Mouse (Mus musculus): ENCODE data around the gene Recql.

The Recql gene

GRCm38 (mm10) chr6:142387011-142387754 is at the start of gene Recql, which contains the start of gene Golt1b:
Gene Recql, minus strand, starts transcription at chr6:142387087.
Gene Golt1b, plus strand, starts transcription at chr6:142387221.
- WGBS: under 1% methylated on average over 86 of the region's 87 CpGs

DNA sequence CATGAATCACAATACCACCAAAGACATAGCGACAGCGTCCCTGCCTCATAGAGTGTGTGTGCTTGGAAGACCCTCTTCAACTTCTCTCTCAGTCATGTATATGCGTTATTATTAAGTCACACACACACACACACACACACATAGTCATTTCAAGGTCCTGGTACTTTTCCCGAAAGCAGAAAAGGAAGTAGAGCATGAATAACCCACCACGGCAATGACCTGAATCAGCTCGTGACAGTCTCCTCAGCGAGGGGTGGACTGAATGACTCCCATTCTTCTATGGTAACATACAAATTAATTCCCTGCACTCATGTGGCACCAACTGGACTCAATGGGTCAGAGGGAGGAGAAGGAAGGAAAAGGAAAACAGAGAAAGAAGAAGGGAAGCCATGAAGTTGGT is 38.1 kb upstream of the Recql start:
- 62% methylated on average over 7 of the region's 7 CpGs for WGBS

DNA sequence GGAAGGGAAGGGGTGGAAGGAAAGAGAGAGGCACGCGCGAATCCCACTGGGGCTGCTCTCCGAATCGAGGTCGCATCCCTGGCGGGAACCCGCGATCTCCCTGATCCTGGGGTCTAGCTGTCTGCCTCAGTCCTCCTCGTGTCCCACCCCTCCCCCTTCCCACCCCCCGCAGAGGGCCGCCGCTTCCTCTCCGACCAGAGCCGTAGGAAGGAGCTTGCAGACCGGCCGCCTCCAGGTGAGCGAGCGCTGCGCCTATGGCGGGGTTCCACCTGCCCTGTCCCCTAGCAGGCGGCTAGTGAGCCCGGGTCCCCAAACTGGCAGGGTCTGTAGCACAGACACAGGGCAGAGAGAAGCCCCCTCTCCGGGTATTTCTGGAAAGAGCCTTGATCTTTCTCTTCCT is 27.7 kb upstream of the Recql start:
- whole genome bisulfite sequencing: 4% methylated on average over 24 of the region's 24 CpGs

GRCm38 (mm10) chr6:142413845-142414244 is 27.0 kb upstream of the Recql start:
- 44% methylated on average over 12 of the region's 12 CpGs for WGBS

GRCm38 (mm10) chr6:142412906-142413491 is 26.1 kb upstream of the Recql start, which contains the start of gene Spx:
Gene Spx, plus strand, starts transcription at chr6:142413441.
- 85% methylated on average over 11 of the region's 11 CpGs for WGBS

DNA sequence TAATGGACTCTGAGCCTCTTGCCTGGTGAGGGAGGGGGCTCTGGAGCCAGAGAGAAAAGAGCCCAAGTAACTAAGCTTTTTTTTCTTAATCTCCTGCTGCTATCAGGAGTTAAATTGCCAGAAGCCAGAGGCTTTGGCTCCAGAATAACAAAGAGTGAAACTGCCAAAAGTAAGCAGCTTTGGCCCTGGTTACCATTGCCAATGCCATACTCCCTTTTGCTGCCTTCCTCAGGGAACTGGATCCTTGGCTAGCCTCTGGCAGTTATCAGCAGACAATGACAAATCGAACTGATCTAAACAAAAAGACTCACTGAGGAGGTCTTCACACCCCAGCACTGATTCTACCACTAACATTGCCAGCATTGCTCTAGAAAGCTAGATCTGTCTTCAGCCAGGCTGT is 24.3 kb upstream of the Recql start:
- 57% methylated on average over 1 of the region's 1 CpGs for WGBS

DNA sequence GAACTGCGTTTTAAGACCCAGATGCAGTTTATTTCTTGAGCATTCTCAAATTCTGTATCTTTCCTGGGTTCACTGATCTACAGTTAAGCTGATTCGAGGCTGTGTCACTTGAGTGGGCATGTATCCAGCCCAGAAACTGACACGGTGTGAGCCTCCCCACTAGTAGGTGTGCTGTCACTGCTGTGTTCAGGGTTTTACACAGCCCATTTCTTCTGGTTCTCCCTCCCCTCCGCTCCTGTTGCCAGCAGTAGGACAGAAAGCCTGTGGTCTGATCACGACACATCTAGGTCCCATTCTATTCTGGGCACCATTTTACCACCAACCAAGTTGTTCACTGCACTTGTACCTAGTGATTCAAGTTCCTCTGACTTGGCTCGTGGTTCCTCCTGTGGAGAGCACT is 8.9 kb upstream of the Recql start:
- 67% methylated on average over 6 of the region's 6 CpGs for WGBS

DNA sequence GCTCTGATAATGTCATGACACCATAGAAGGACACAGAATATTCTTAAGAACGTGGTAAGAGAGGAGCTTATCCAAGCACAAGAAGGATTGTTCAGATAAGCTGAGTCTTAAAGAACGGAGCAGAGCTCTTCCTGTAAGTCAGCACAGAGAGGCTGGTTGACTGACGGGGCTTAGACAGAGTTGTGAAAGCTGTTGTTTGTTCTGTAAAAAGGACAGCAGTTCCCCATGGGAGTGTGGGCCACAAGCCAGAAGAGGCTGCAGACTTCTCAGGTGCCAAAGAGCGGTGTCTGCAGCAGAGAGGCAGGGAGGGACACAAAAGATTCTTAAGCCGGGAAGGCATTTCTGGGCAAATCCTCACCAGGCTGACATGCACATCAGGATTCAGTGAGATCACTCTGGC is 7.8 kb upstream of the Recql start:
- WGBS: 51% methylated on average over 5 of the region's 5 CpGs

- 90% methylated on average over 5 of the region's 5 CpGs for WGBS
Measured at GRCm38 (mm10) chr6:142392312-142392711, 5.4 kb upstream of the Recql start.

- WGBS: 51% methylated on average over 2 of the region's 2 CpGs
Measured at GRCm38 (mm10) chr6:142389101-142389500, 2.2 kb upstream of the Recql start.

GRCm38 (mm10) chr6:142387755-142388271 is 926 bp upstream of the Recql start:
- 7% methylated on average over 8 of the region's 8 CpGs for WGBS

DNA sequence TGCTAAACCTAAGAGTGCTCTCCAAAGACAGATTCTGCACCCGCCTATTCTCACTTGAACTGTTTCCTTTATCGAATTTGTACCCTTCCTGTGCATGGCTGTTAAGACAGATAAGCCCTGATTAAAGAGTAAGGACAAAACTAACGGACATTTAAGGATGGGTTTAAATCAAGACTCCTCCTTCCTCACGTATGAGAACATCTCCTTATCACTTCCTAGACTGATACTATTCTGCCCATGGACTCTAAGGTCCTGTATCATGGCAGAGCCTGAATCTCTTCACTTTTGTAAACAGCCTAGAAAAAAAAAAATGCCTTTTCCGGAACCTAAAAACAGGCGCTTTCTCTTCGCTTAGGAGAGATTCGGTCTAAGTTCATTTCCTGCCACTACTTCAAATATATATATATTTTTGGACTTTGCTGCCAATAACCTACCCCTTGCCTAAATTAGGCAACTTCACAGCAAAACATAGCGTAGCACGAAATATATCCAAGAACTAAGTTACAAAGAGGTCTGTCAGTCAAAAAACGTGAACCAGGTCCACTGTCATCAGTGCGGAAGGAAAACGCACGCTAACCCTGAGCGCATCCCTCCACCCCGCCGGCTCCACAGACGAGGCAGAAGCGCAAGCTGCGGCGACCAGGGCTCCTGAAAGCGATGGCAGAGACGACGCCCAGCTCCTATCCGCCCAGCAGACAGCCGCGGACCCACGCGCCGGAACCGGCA is 439 bp downstream of the Recql start:
- 4% methylated on average over 31 of the region's 31 CpGs for WGBS

DNA sequence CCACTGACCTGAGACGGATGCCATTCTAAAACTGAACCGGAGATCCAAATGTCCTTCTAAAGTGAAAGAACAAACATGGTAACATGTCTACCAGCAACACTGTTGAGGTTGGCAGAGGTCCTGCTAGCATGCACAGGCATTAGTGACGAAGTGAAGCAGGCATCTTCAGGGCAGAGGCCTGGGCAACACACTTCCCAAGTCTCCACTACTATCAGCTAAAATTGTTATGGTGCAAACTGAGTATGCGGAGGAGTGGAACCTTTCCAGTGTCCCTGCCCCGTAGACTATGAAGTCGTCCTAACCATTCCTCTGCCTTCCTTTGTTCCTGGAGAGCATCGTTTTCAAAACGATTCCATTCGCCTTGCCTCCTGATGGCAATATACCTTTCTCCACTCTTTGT is 2.4 kb downstream of the Recql start:
- 92% methylated on average over 9 of the region's 9 CpGs for WGBS

DNA sequence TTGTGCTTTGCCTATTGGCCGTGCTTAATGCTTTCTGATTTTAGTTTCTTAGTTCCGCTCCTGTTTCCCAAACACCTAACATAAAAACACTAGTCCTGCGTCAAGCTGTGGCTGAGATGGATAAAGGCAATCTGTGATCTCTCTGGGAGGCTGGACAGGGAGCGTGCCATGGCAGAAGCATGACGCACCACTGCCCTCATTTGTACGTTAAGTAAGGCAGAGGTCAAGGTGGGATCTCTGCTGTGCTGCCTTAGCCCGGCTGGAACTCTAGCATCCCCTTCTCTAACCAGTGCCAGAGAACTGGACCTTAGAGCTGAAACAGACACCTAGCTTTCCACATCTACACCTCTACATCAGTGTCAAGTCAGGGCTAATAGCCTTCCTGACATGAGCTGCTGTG is 5.3 kb downstream of the Recql start:
- 96% methylated on average over 7 of the region's 7 CpGs for WGBS

DNA sequence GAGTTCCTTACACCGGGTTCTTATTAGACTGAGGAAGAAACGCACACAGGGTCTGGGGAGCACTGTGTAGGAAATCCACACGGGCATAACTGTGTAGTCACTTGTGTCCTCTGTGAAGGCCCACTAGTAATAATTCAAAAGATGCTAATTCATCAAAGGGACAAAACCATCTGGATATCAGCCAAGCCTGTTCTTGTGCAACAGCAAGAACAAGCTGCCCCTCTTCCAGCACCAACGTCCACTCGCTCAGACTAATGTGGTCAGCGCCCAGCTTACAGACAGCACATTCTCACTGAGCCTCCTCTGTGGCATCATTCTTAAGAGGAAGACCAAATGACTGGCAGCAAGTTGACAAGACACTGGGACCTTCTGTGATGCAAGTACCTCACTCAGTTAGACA is 6.9 kb downstream of the Recql start:
- 71% methylated on average over 6 of the region's 6 CpGs for WGBS

GRCm38 (mm10) chr6:142378576-142379330 is 8.1 kb downstream of the Recql start:
- WGBS: 95% methylated on average over 8 of the region's 8 CpGs

DNA sequence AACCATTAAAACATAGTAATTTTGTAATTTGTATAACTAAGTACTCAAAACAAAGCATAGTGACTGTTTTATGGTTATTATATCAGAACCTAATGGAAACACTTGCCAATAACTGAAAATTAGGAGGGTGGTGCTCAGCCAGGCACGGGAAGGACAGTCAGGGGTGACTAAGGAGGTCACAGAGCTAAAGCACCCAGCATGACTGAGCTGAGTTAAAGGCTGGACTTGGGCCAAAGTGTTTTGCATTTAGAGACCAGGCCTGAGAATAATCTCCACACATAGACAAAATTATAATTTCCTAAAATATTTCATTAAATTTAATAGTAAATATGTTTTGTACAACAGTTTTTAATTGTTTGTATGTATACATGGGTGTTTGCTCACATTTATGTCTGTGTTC is 9.8 kb downstream of the Recql start:
- WGBS: 55% methylated on average over 1 of the region's 1 CpGs

DNA sequence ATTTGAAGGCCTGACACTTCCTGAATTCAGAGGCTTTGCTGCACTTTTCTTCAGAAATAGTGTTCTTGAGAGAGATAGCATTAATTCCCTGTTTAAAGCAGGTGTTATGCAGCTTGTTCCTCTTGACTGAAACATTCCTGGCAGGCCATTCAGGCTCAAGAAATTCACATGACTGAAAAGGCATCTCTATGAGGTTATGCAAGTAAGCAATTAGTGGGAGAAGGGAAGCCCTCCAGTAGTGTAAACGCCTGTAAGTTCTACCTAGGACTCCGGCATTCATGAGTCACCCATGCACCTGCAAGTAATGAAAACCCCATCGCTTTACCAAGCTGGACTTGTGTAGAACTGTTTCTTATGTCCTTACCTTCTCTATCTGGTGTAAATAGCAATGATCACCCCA is 17.3 kb downstream of the Recql start:
- 90% methylated on average over 3 of the region's 3 CpGs for WGBS

DNA sequence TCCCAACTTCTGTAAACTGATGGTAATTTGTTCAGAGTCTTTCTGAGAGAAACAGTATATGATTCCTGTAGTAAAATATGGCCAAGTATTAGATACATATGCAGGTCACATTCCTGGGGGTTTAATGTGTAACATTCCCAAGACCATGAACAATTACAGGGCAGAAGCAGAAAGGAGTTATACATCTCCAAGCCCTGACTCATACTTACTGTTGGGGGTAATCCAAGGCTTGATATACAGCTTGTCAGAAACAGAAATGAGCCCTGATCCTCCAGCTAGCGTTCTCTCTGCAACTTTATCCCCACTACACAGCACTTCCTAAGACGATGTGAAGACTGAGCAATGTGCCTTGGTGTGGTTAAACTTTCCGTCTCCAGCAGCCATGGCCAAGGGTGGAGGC is 19.3 kb downstream of the Recql start:
- WGBS: 92% methylated on average over 3 of the region's 3 CpGs

GRCm38 (mm10) chr6:142366473-142367018 is 20.3 kb downstream of the Recql start:
- 91% methylated on average over 10 of the region's 10 CpGs for WGBS

DNA sequence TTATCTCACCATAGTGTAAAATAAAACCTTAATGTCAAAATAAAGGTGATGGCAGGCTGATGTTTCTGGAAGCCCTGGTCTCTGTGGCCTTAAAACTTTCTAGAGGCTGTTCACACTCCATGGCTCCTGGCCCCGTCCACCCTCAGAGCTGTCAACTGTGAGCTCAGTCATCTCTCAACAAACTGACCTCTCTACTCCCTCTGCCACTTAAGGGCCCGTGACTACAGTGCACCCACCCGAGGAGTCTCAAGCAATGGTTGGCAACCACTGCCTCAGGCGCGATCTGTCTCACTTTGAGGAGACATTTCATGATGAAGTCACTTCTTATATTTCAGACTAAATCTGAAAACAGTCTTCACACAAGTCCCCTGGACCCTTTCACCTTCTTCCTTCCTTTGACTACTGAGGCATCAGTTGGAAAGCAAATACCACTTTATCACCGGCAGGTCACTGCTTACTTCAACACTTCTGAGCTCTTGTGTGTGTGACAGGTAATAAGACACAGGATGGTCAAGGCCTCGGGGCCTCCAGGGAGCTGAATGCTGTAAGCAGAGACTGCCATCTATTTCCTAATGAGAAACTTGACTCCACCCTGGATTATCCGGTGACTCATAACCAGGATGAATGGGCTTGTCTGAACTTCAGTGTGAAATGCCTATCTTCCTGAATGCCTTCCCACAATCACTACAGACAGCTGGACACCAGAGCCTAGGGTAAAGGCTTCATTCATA is 21.0 kb downstream of the Recql start:
- WGBS: 88% methylated on average over 8 of the region's 8 CpGs

Measured in cerebral cortex, adult 2 months (tissue).